Mouse (Mus musculus): ENCODE measurements at regions not wholly inside any gene's neighbourhood (a gene's known extent, or its start where the extent isn't known, plus 50 kb on each side); places are given as distances from the start of the nearest gene placed in this dataset.

GRCm38 (mm10) chr5:129394416-129394815 lies 106.6 kb upstream of the Sfswap start:
- ATAC-seq (ENCODE audit: low FRiP score) = no peak
- Histone ChIP-seq H3K36me3 (no peaks in the 10 kb centered on the region), H3K4me2 (no peak overlapping the region), H3K27me3 (0 out of 2 replicates have a peak, but pooled peaks cover 2% of the 10 kb centered on the region), H3K4me1 (replicated peaks) (peaks cover 4% of the 10 kb centered on the region; the same call in 1 of the 2 replicates), H3K9ac (no peak overlapping the region), H3K4me3 (no peak overlapping the region), H3K9me3 (no peaks in the 10 kb centered on the region), H3K27ac (no peak overlapping the region)
- WGBS = 70% methylated on average over 4 of the region's 4 CpGs

DNA sequence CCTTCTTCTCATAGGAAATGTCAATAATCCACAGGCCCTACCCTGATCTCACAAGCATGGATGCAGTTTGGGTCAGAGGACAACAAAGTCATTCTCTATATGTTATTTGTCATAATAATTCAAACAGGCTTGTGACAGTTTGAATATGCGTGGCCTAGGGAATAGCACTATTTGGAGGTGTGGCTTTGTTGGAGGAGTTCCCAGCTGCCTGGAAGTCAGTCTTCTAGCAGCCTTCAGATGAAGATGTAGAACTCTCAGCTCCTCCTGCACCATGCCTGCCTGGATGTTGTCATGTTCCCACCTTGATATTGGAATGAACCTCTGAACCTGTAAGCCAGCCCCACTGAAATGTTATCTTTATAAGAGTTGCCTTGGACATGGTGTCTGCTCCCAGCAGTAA lies 103.7 kb upstream of the Sfswap start:
- Histone ChIP-seq H3K36me3 (no peaks in the 10 kb centered on the region), H3K4me3 (no peak overlapping the region), H3K27ac (no peak overlapping the region), H3K9ac (no peak overlapping the region), H3K4me2 (no peak overlapping the region), H3K9me3 (no peaks in the 10 kb centered on the region), H3K27me3 (no peaks in the 10 kb centered on the region), H3K4me1 (replicated peaks) (no peaks in the 10 kb centered on the region)
- 90% methylated on average over 1 of the region's 1 CpGs for WGBS
- ATAC-seq (ENCODE audit: low FRiP score) = no peak

- Histone ChIP-seq H3K4me3 (no peak overlapping the region), H3K4me1 (replicated peaks) (peaks cover 15% of the 10 kb centered on the region), H3K27me3 (no peaks in the 10 kb centered on the region), H3K4me2 (no peak overlapping the region), H3K36me3 (no peaks in the 10 kb centered on the region), H3K9ac (no peak overlapping the region), H3K9me3 (no peaks in the 10 kb centered on the region), H3K27ac (no peak overlapping the region)
- 70% methylated on average over 4 of the region's 4 CpGs for WGBS
- ATAC-seq (ENCODE audit: low FRiP score) = no peak
Observed at GRCm38 (mm10) chr5:129406259-129406658, 94.8 kb upstream of the Sfswap start.

DNA sequence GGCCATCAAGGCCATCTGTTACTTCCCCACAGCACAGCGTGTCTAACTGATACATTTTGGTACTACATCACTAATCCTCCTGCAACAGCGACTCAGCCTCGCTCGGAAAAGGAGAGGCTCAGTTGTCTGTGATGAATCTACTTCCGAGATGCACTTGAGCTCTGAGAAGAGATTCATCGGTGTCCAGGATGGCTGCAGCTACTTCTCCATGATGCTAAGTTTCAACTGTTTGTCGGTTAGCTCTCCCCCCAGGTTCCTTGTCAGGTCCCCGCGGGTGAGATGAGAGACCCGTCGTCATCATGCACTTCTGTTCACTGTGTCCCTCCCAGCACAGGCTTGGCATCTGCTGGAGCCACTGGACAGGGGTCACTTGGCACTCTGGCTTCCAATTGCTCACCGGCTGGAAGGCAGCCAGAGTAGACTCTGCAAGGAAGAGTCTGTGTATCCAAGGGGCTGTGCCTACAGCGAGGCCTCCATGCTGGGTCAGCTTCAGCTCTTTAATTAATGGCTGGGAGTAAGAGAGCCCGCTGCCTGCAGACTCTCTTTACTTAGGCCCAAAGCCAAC lies 91.5 kb upstream of the Sfswap start:
- 60% methylated on average over 14 of the region's 14 CpGs for WGBS

DNA sequence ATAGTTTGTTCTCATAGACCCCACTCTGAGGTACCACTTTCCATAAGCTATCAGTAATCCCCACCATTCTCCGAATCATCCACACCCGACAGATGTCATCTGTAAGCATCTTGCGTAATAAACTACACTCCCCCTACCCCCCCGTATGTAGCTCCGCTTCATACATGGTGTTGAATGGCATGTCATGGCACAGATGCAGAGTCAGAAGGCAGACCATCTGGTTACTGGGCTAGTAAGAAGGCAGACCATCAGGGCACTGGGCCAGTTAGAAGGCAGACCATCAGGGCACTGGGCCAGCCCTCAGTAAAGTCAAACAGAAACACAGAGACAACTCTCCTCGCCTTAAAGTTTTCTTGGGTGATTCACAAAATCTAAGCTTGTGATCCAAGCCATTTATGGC lies 88.9 kb upstream of the Sfswap start:
- no peak overlapping the region for H3K4me2 ChIP-seq
- H3K36me3 ChIP-seq = no peaks in the 10 kb centered on the region
- no peak overlapping the region for H3K4me3 ChIP-seq
- no peak overlapping the region for H3K27ac ChIP-seq
- H3K9me3 ChIP-seq = no peaks in the 10 kb centered on the region
- 89% methylated on average over 6 of the region's 6 CpGs for WGBS
- H3K27me3 ChIP-seq = no peaks in the 10 kb centered on the region
- peaks cover 15% of the 10 kb centered on the region for H3K4me1 ChIP-seq (replicated peaks)
- ATAC-seq (ENCODE audit: low FRiP score) = no peak
- H3K9ac ChIP-seq = no peak overlapping the region

More for the DNA sequence above, 91.5 kb upstream of the Sfswap start:
- Histone ChIP-seq H3K4me2 (no peak overlapping the region), H3K9ac (no peak overlapping the region), H3K9me3 (no peaks in the 10 kb centered on the region), H3K27me3 (no peaks in the 10 kb centered on the region), H3K4me3 (no peak overlapping the region), H3K4me1 (replicated peaks) (peaks cover 15% of the 10 kb centered on the region), H3K27ac (peak overlapping the region; percentile 60), H3K36me3 (no peaks in the 10 kb centered on the region)
- no peak for ATAC-seq (ENCODE audit: low FRiP score)

- Histone ChIP-seq H3K4me3 (no peak overlapping the region), H3K27ac (no peak overlapping the region), H3K4me1 (replicated peaks) (peaks cover 2% of the 10 kb centered on the region), H3K9me3 (no peaks in the 10 kb centered on the region), H3K9ac (no peak overlapping the region), H3K36me3 (no peaks in the 10 kb centered on the region), H3K4me2 (no peak overlapping the region), H3K27me3 (no peaks in the 10 kb centered on the region)
- ATAC-seq (ENCODE audit: low FRiP score) = no peak
- WGBS = 47% methylated on average over 12 of the region's 12 CpGs
Observed at GRCm38 (mm10) chr5:129414960-129415706, 85.9 kb upstream of the Sfswap start.

DNA sequence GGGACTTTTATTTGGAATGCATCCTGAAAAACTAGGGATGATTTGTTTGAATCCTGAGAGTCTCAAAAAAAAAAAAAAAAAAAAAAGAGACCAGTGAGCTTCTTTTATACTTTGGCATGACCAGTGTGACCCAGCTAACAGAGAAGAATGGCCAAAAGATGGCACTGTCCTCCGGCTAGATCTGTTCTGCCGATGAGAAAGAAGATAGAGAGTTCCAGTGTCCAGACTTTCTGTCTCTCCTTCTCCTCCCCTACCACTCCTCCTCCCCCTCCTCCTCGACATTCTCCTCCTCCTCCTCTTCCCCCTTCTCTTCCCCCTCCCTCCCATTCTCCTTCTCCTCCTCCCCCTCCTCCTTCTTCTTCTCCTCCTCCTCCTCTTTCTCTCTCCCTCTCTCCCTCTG lies 84.6 kb upstream of the Sfswap start:
- Histone ChIP-seq H3K27me3 (no peaks in the 10 kb centered on the region), H3K4me3 (no peak overlapping the region), H3K27ac (no peak overlapping the region), H3K4me2 (no peak overlapping the region), H3K9me3 (no peaks in the 10 kb centered on the region), H3K4me1 (replicated peaks) (no peaks in the 10 kb centered on the region), H3K36me3 (no peaks in the 10 kb centered on the region), H3K9ac (no peak overlapping the region)
- ATAC-seq (ENCODE audit: low FRiP score) = no peak
- 24% methylated on average over 3 of the region's 3 CpGs for WGBS

DNA sequence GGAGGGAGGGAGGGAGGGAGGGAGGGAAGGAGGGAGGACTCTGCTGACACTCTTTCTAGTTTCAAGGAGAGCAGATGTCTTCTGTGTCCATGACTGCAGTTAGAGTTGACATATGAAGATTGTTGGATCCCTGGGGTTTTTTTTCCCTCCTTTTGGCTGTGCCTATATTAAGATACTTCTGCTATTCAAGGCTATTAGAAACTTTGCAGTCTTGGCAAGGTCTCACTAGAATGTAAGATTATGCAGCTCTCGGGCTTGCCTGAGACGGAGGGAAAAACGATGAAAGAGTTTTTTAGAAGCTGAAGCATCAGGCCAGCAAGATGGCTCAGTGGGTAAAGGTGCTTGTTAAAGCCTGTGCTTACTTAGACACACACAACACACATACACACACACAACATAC lies 83.5 kb upstream of the Sfswap start:
- Histone ChIP-seq H3K9ac (no peak overlapping the region), H3K27me3 (no peaks in the 10 kb centered on the region), H3K9me3 (no peaks in the 10 kb centered on the region), H3K4me2 (no peak overlapping the region), H3K36me3 (no peaks in the 10 kb centered on the region), H3K27ac (no peak overlapping the region), H3K4me1 (replicated peaks) (no peaks in the 10 kb centered on the region), H3K4me3 (no peak overlapping the region)
- 78% methylated on average over 3 of the region's 3 CpGs for WGBS
- ATAC-seq (ENCODE audit: low FRiP score) = no peak

DNA sequence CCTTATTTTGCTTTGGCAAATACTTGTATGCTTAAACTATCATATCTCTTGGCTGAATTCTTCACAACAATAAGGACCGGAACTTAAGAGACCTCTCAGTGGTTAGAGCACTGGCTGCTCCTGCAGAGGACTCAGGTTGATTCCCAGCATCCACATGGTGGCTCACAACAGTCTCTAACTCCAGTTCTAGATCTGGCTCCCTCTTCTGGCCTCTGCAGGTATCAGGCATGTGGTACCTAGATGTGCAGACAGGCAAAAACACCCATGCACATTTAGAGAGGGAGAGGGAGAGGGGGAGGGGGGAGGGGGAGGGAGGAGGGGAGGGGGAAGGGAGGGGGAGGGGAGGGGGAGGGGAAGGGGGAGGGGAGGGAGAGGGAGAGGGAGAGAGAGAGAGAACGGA lies 80.0 kb upstream of the Sfswap start:
- Histone ChIP-seq H3K9me3 (no peaks in the 10 kb centered on the region), H3K9ac (no peak overlapping the region), H3K4me1 (replicated peaks) (peaks cover under 1% of the 10 kb centered on the region; the same call in 1 of the 2 replicates), H3K27ac (no peak overlapping the region), H3K4me2 (no peak overlapping the region), H3K36me3 (no peaks in the 10 kb centered on the region), H3K4me3 (no peak overlapping the region), H3K27me3 (no peaks in the 10 kb centered on the region)
- 88% methylated on average over 2 of the region's 2 CpGs for WGBS
- ATAC-seq (ENCODE audit: low FRiP score) = no peak

DNA sequence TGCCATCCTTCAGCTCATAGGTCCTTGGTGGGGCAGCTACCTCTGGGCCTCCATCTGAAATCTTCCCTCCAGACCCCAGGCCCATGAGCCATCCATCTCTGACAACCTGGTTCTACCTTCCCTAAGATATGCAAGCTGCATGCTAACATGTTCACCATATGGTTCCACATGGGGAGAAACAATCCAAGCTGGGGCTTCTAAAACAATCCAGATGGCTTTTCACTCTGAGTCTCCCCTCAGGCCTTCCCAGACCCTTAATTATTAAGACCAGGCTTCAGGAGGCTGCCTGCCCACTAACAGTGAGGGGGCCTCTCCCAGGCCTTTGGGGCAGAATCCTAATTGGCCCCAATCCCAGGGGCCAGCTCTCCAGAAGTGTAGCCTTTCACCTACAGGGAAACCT lies 71.1 kb upstream of the Sfswap start:
- H3K4me3 ChIP-seq = no peak overlapping the region
- H3K4me2 ChIP-seq = no peak overlapping the region
- no peak for ATAC-seq (ENCODE audit: low FRiP score)
- H3K27ac ChIP-seq = 0 out of 2 replicates have a peak overlapping the region, but pooled peaks have one; percentile 8
- H3K4me1 ChIP-seq (replicated peaks) = peaks cover 22% of the 10 kb centered on the region
- no peak overlapping the region for H3K9ac ChIP-seq
- H3K9me3 ChIP-seq = no peaks in the 10 kb centered on the region
- H3K27me3 ChIP-seq = no peaks in the 10 kb centered on the region
- H3K36me3 ChIP-seq = no peaks in the 10 kb centered on the region

- Histone ChIP-seq H3K9ac (no peak overlapping the region), H3K4me3 (no peak overlapping the region), H3K9me3 (no peaks in the 10 kb centered on the region), H3K36me3 (no peaks in the 10 kb centered on the region), H3K27ac (no peak overlapping the region), H3K4me1 (replicated peaks) (peaks cover 22% of the 10 kb centered on the region), H3K4me2 (no peak overlapping the region), H3K27me3 (no peaks in the 10 kb centered on the region)
- WGBS = 72% methylated on average over 3 of the region's 3 CpGs
- ATAC-seq (ENCODE audit: low FRiP score) = no peak
Observed at GRCm38 (mm10) chr5:129430330-129430729, 70.7 kb upstream of the Sfswap start.

DNA sequence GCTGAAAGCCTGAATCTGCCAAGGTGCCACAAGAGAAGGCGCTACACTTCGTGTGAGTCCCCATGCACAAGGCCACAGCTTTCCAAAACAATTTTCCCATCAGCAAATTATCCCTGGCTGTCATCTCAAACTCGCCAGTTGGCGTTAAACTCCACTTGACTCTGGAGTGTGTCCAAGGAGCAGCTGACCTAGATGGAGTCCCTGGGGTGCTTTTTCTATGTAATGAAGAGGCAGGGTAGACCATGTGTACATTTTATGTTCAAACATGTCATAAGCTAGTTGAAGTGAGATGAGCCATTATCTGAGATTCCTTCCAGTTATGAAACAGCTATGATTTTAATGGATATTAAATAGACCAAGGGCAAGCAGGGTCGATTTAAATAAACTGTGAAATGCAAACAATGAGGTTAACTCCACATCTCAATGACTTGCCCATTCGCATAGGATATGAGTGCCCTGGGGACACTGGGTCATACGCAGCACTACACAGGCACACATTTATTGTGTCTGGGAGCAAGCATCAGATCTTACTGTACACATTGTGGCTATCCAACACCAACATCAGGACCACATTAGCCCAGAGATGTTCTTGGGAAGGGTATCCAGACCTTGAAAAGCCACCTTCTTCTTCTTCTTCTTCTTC lies 51.0 kb upstream of the Sfswap start:
- Histone ChIP-seq H3K27me3 (0 out of 2 replicates have a peak, but pooled peaks cover 6% of the 10 kb centered on the region), H3K27ac (no peak overlapping the region), H3K36me3 (no peaks in the 10 kb centered on the region), H3K9me3 (no peaks in the 10 kb centered on the region), H3K4me2 (no peak overlapping the region), H3K4me1 (replicated peaks) (peaks cover 31% of the 10 kb centered on the region), H3K4me3 (no peak overlapping the region), H3K9ac (no peak overlapping the region)
- no peak for ATAC-seq (ENCODE audit: low FRiP score)
- 39% methylated on average over 7 of the region's 7 CpGs for WGBS

Data from hindbrain, embryonic 13.5 days (tissue).